Mouse (Mus musculus) liver, adult 2 months (tissue): ENCODE results near the gene Ccdc127.

Source experiments
- CTCF ChIP-seq: fragments of 200-500 bp; IDR thresholded peaks from 2 replicates; pipeline ENCODE4 v1.5.1; 2011; ENCODE audit warnings: low read depth, low read length, control low read depth
- POLR2A ChIP-seq: fragments of 200-500 bp; IDR thresholded peaks from 2 replicates; pipeline ENCODE4 v1.6.1; 2011; ENCODE audit warnings: low read length, control low read depth; ENCODE audit not compliant: insufficient read depth; ENCODE audit errors: extremely low read depth

DNA sequence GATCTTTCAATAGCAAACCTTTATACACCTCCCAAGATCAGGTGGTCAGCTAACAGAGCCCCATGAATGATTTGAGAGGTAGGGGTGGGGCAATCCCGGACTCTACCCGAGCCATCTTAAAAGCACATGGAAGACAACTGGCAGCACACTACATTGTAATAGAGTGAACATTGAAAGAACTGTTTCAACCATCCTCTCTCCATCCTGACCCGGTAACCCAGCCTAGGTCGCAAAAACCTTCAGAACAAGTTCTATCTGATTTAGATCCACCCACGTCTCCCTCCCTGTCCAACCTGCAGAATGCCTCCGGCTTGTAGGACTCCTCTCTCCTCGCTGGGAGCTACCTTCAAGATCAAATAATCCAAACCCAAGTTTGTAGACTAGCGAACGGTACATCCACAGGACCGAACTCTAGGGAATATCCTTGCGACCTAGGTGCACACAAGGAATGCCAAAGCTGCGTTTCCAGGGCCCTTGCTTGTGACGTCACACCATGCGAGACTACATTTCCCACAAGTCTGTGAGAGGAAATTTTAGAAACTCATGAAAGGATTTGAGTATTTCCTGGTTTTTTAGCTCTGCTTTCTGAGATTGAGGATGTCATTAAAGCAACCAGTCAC is 40.4 kb downstream of the Ccdc127 start, which contains the start of gene Zfp72:
- no peak for TF ChIP-seq CTCF
- no peak for TF ChIP-seq POLR2A
